Mouse (Mus musculus): Measurements from ENCODE around the gene Ripk3.

DNA sequence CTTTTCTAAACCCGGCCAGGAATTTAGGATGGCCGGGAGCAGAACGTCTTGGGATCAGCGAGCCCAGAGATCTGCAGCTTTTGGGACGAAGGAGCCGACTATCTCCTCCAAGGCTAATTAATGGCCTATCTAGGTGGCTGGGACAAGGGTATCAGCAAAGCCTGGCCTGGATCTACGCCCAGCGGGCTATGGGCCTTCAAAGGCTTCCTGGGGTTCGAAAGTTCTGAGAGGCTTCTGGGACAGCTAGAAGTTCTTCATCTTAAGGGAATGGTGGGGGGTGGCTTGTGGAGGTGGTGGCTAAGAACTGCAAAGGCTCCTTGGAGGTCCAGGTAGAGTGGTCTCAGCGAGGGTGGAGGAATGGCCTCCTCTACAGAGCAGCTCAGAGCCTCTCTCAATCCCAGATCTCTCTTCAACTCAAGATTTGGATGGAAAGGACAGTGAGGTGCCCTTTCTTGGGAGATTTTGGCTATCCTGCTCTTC is 35.4 kb upstream of the Ripk3 start:
- TF ChIP-seq CTCF (IDR thresholded peaks at IDR 0.05; ENCODE audit: extremely low read depth, insufficient read depth, insufficient read length, insufficient replicate concordance) (no peak), POLR2A (IDR thresholded peaks at IDR 0.05; ENCODE audit: low read depth, low read length) (no peak)

Measured in spleen, adult 2 months (tissue).